8 mouse cellular contexts compared by ENCODE assay signal in genomic region chr17:35873774-35874519, GRCm38 (mm10). TPM values are rescaled to one million over a fixed set of nuclear protein-coding genes. Genes with fewer than 3 reads are reported as not detected.
DNase-seq lines count a peak whose midpoint lies in the region; ATAC-seq and TF ChIP-seq lines count a peak whose summit lies in the region.

No protein-coding gene starts in this region.

- 0 out of 2 replicates have a peak, but pooled peaks cover 5% of the 10 kb centered on the region for H3K9me3 ChIP-seq in intestine, embryonic 14.5 days (ENCODE audit: control insufficient read depth, low read length)
- H3K9me3 ChIP-seq in midbrain, embryonic 11.5 days (ENCODE audit: control insufficient read depth, low read length): peaks cover 5% of the 10 kb centered on the region

- no peak overlapping the region for H3K27ac ChIP-seq in cortical plate, adult 2 months (ENCODE audit: insufficient read depth, low read length)
- no peak overlapping the region for H3K27ac ChIP-seq in intestine, embryonic 14.5 days (ENCODE audit: low read depth)
- no peak overlapping the region for H3K27ac ChIP-seq in midbrain, embryonic 11.5 days (ENCODE audit: low read depth, low read length)

- peak overlapping the region; percentile 13; the same call in 1 of the 2 replicates for H3K4me2 ChIP-seq in intestine, embryonic 14.5 days (ENCODE audit: low read length)
- no peak overlapping the region for H3K4me2 ChIP-seq in midbrain, embryonic 11.5 days

- DNase-seq in adrenal gland, adult (ENCODE audit: inconsistent age in 2 of 2, low spot score in 1 of 2): peak; percentile 90 to 95
- peak; percentile 94 for DNase-seq in gastrocnemius, postnatal 10 days
- DNase-seq in intestine, embryonic 14.5 days (ENCODE audit: low spot score): peak; percentile 94
- DNase-seq in left cerebral cortex, postnatal 36 days (ENCODE audit: low spot score in 2 of 2): peak; percentile 85
- DNase-seq in midbrain, embryonic 11.5 days (ENCODE audit: low spot score, missing footprints): peak; percentile 99
- DNase-seq in right cerebral cortex, postnatal 4 days: peak; percentile 94
- peak; percentile 86 to 92 for DNase-seq in urinary bladder, postnatal 4 days (ENCODE audit: low spot score in 2 of 2)

- 0 out of 2 replicates have a peak, but pooled peaks have one; percentile 30 for ATAC-seq in intestine, embryonic 14.5 days (replicated peaks; ENCODE audit: low FRiP score, low TSS enrichment, low read depth)
- peak; percentile 49 for ATAC-seq in midbrain, embryonic 11.5 days (ENCODE audit: low FRiP score)

- TF ChIP-seq CTCF in cortical plate, adult 2 months (IDR thresholded peaks at IDR 0.05; ENCODE audit: extremely low read depth, insufficient read depth, low read length): peak; percentile 82

- H3K4me1 ChIP-seq in cortical plate, adult 2 months (ENCODE audit: control insufficient read depth, insufficient read depth, low read length): no peaks in the 10 kb centered on the region
- H3K4me1 ChIP-seq in intestine, embryonic 14.5 days (replicated peaks; ENCODE audit: control insufficient read depth, insufficient read depth, low read length): peaks cover 25% of the 10 kb centered on the region
- peaks cover 17% of the 10 kb centered on the region for H3K4me1 ChIP-seq in midbrain, embryonic 11.5 days (ENCODE audit: control insufficient read depth, insufficient read depth, low read length)

- TF ChIP-seq POLR2A in cortical plate, adult 2 months (IDR thresholded peaks at IDR 0.05; ENCODE audit: extremely low read depth, insufficient read depth, low read length): no peak

- no peak overlapping the region for H3K9ac ChIP-seq in intestine, embryonic 14.5 days (ENCODE audit: low read length)
- H3K9ac ChIP-seq in midbrain, embryonic 11.5 days (ENCODE audit: low read length): no peak overlapping the region

- H3K4me3 ChIP-seq in cortical plate, adult 2 months (ENCODE audit: insufficient read depth, low read length): no peak overlapping the region
- H3K4me3 ChIP-seq in intestine, embryonic 14.5 days (ENCODE audit: low read depth, low read length): no peak overlapping the region
- 0 out of 2 replicates have a peak overlapping the region, but pooled peaks have one; percentile 1 for H3K4me3 ChIP-seq in midbrain, embryonic 11.5 days (ENCODE audit: low read depth, low read length)

- H3K36me3 ChIP-seq in intestine, embryonic 14.5 days (ENCODE audit: control insufficient read depth, insufficient read depth, low read length): peaks cover 35% of the 10 kb centered on the region
- H3K36me3 ChIP-seq in midbrain, embryonic 11.5 days (ENCODE audit: control insufficient read depth, insufficient read depth, low read length): peaks cover 20% of the 10 kb centered on the region

- intact Hi-C loops in left cerebral cortex, postnatal 36 days (cut with DNase I): loop anchor here (2.0 kb wide), 3 partner anchors 37 to 135 kb away; no protein-coding TSS in a partner anchor

- WGBS in intestine, embryonic 14.5 days: 31% methylated on average over 21 of the region's 21 CpGs
- 28% methylated on average over 21 of the region's 21 CpGs for WGBS in midbrain, embryonic 11.5 days

- H3K27me3 ChIP-seq in intestine, embryonic 14.5 days (replicated peaks; ENCODE audit: control insufficient read depth, insufficient read depth, low read length): no peaks in the 10 kb centered on the region
- no peaks in the 10 kb centered on the region for H3K27me3 ChIP-seq in midbrain, embryonic 11.5 days (ENCODE audit: control insufficient read depth, insufficient read depth, low read length)

RNA-seq across cellular contexts. Expression of gene Dhx16, which starts 5.7 kb away (rescaled TPM):
- polyA plus RNA-seq in cortical plate, adult 2 months (2012; rRNA removed): 42.6 and 44.1 TPM in 2 replicates
- 10 to 100 TPM; 12.6 to 16.8 TPM for total RNA-seq in gastrocnemius, postnatal 10 days (2021)
- 37.2 and 46.1 TPM in 2 replicates for polyA plus RNA-seq in intestine, embryonic 14.5 days (2014; fragmentation: Nextera tagmentation; extraction: Ambion mirVana)
- 10 to 100 TPM; 26.0 to 32.0 TPM for total RNA-seq in left cerebral cortex, postnatal 36 days (2021)
- polyA plus RNA-seq in midbrain, embryonic 11.5 days (2014; fragmentation: Nextera tagmentation; extraction: Ambion mirVana): 39.0 and 43.6 TPM in 2 replicates

RNA-seq across cellular contexts. Expression of gene Ppp1r18, which starts 8.6 kb away (rescaled TPM):
- polyA plus RNA-seq in cortical plate, adult 2 months (2012; rRNA removed): 11.1 and 11.4 TPM in 2 replicates
- total RNA-seq in gastrocnemius, postnatal 10 days (2021): 10 to 100 TPM; 14.7 to 21.9 TPM
- 21.2 and 23.2 TPM in 2 replicates for polyA plus RNA-seq in intestine, embryonic 14.5 days (2014; fragmentation: Nextera tagmentation; extraction: Ambion mirVana)
- total RNA-seq in left cerebral cortex, postnatal 36 days (2021): 1 to 10 TPM; 9.2 to 9.3 TPM
- polyA plus RNA-seq in midbrain, embryonic 11.5 days (2014; fragmentation: Nextera tagmentation; extraction: Ambion mirVana): 24.1 and 25.2 TPM in 2 replicates

RNA-seq across cellular contexts. Expression of gene Nrm, which starts 12.8 kb away (rescaled TPM):
- 7.5 and 9.3 TPM in 2 replicates for polyA plus RNA-seq in cortical plate, adult 2 months (2012; rRNA removed)
- total RNA-seq in gastrocnemius, postnatal 10 days (2021): 1 to 10 TPM; 7.8 to 9.7 TPM
- polyA plus RNA-seq in intestine, embryonic 14.5 days (2014; fragmentation: Nextera tagmentation; extraction: Ambion mirVana): 62.6 and 69.3 TPM in 2 replicates
- 1 to 10 TPM; 2.3 to 3.1 TPM for total RNA-seq in left cerebral cortex, postnatal 36 days (2021)
- polyA plus RNA-seq in midbrain, embryonic 11.5 days (2014; fragmentation: Nextera tagmentation; extraction: Ambion mirVana): 59.8 and 61.0 TPM in 2 replicates

RNA-seq across cellular contexts. Expression of gene 2310061I04Rik, which starts 23.3 kb away (rescaled TPM):
- polyA plus RNA-seq in cortical plate, adult 2 months (2012; rRNA removed): 103 TPM in 2 replicates
- total RNA-seq in gastrocnemius, postnatal 10 days (2021): 10 to 100 TPM; 49.6 to 56.2 TPM
- 26.7 and 30.6 TPM in 2 replicates for polyA plus RNA-seq in intestine, embryonic 14.5 days (2014; fragmentation: Nextera tagmentation; extraction: Ambion mirVana)
- total RNA-seq in left cerebral cortex, postnatal 36 days (2021): 10 to 100 TPM; 58.4 to 62.0 TPM
- 22.7 and 23.3 TPM in 2 replicates for polyA plus RNA-seq in midbrain, embryonic 11.5 days (2014; fragmentation: Nextera tagmentation; extraction: Ambion mirVana)

RNA-seq across cellular contexts. Expression of gene Mdc1, which starts 32.6 kb away (rescaled TPM):
- 7.7 and 8.4 TPM in 2 replicates for polyA plus RNA-seq in cortical plate, adult 2 months (2012; rRNA removed)
- 10 to 100 TPM; 10.1 to 14.6 TPM for total RNA-seq in gastrocnemius, postnatal 10 days (2021)
- polyA plus RNA-seq in intestine, embryonic 14.5 days (2014; fragmentation: Nextera tagmentation; extraction: Ambion mirVana): 16.6 and 17.8 TPM in 2 replicates
- 10 to 100 TPM; 16.5 to 16.9 TPM for total RNA-seq in left cerebral cortex, postnatal 36 days (2021)
- 19.4 and 21.5 TPM in 2 replicates for polyA plus RNA-seq in midbrain, embryonic 11.5 days (2014; fragmentation: Nextera tagmentation; extraction: Ambion mirVana)
